Mouse (Mus musculus): ENCODE results near the gene Neurod2. TPM values are rescaled to one million over a fixed set of nuclear protein-coding genes. Genes with fewer than 3 reads are reported as not detected.

Gene Neurod2
- polyA plus RNA-seq, 1 experiment, result not detected

- TF ChIP-seq GATA1 (IDR thresholded peaks at IDR 0.05; ENCODE audit: low read length), result no peak
Observed at GRCm38 (mm10) chr11:98329960-98330744, 704 bp upstream of the Neurod2 start.

DNA sequence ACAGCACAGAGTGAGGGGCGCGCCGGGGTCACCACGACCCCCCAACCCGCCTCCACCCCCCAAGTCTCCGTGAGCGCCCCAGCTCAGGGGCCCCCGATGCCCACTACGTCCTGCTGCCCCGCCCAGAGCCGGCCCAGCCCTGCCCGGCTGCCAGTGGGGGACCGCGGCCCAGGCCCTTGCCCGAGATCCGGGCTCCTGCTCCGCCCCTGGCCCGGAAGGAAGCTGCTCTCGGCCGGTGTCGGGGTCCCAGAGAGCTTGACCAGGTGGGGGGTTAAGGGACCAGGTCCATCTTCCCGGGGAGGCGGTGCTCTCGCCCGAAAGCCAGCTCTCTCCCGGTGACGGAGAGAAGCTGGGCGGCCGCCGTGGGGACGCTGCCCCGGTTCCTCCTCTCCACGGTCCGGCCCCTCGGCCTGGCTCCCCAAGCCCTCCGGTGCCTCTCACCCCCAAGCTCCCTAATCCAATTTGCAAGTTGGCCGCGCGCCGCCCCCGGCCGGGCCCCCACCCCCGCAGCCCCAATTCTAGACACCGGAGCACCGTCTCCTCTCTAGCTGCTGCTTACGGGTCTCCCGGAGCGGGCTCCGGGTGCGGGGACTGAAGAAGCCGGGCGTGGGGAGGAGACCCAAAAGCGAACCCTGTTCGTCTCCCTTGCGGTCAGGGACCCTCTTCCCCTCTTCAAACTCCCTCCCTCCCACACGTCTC is 928 bp downstream of the Neurod2 start:
- no peak for TF ChIP-seq GATA1 (IDR thresholded peaks at IDR 0.05; ENCODE audit: low read length)

GRCm38 (mm10) chr11:98328031-98328370 is 1.4 kb downstream of the Neurod2 start:
- no peak for TF ChIP-seq GATA1 (IDR thresholded peaks at IDR 0.05; ENCODE audit: low read length)

DNA sequence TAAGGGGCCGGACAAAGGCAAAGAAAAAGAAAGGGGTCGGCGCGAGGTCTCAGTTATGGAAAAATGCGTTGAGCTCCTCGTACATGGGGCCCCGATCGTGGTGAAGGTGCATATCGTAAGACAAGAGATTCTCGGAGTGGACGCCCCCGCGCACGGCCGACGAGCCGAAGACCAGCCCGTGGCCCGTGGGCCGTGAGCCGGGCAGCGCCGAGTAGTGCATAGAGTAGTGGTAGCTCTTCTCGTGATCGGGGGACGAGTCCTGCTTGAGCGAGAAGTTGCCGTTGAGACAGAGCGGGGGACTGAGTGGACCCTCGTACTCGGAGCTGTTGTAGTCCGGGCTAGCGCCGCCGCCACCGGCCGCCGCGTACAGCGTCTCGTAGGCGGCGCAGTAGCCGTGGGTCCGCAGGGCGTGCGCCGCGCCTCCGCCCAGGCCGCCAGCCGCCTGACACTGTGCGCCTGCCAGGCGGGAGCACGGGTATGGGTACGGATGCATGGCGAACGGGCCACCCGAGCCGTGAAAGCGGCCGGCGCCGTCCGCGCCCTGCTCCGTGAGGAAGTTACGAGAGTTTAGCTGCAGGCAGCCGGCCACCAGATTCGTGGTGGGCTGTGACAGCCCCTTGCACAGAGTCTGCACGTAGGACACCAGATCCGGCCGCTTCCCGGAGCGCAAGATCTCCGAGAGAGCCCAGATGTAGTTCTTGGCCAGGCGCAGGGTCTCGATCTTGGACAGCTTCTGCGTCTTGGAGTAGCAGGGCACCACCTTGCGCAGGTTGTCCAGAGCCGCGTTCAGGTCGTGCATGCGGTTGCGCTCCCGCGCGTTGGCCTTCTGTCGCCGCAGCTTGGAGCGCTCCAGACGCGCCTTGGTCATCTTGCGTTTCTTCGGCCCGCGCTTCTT is 2.1 kb downstream of the Neurod2 start:
- TF ChIP-seq GATA1 (IDR thresholded peaks at IDR 0.05; ENCODE audit: low read length), result no peak

DNA sequence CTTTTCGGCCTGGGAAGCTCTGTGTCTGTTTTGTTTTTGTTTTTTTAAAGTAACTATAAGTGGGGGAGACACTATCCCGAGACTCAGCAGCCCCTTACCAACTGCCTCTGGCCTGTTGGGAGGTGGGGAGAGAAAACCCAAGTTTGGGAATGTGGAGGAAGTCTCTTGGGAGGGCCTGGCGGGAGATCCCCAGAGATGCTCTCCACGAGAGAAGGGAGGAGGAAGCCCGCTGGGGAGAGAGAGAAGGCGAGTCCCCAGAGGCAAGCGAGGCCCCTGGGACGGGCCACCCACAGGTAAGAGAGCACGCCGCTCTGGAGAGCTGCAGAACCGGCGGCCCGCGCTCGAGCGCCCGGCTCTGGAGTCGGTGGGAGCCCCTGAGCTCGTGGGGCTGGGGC is 2.7 kb downstream of the Neurod2 start:
- no peak for TF ChIP-seq GATA1 (IDR thresholded peaks at IDR 0.05; ENCODE audit: low read length)

DNA sequence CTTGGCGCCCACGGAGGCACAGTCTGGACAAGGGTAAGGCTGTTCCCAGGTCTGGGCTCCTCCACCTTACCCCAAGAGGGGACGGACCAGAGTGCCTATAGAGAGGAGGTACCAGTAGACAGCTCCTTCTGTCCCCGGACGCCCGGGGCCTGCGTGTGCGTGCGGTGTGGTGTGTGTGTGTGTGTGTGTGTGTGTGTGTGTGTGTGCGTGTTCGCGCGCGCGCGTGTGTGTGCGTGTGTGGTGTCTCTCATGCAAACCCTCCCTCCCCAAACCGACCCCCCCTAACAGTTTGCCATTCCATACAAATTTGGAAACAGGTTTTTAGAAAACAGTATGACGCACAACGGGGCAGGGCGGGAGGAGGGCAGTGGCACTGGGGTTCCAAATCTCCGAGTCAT is 3.6 kb downstream of the Neurod2 start:
- no peak for TF ChIP-seq GATA1 (IDR thresholded peaks at IDR 0.05; ENCODE audit: low read length)

DNA sequence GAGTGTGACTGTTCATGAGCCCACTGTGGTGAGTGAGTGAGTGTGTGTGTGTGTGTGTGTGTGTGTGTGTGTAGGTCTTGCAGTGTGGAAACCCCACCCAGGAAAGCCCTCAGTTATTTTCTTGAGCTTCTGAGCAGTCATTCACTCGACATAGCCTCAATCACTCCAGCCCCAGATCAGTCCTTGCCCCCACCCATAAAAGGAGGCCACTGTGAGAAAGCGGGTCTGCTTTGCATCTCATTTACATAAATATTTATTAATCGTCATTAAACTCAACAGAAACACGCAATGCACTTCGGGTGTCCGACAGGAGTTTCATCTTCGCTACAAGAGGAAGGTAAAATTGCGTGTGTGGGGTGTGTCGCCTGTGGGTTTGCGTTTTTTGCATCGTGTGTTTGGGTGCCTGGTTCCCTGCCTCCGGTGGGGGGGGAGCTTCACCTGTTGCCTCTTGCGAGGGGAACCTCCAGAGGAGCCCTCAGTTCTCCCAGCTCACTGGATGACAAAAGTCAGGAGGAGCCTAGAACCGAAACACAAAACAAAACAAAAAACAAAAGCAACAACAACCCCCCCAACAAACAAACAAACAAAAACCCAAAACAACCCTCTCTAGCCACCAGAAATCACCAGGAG is 4.1 kb downstream of the Neurod2 start:
- no peak for TF ChIP-seq GATA1 (IDR thresholded peaks at IDR 0.05; ENCODE audit: low read length)

DNA sequence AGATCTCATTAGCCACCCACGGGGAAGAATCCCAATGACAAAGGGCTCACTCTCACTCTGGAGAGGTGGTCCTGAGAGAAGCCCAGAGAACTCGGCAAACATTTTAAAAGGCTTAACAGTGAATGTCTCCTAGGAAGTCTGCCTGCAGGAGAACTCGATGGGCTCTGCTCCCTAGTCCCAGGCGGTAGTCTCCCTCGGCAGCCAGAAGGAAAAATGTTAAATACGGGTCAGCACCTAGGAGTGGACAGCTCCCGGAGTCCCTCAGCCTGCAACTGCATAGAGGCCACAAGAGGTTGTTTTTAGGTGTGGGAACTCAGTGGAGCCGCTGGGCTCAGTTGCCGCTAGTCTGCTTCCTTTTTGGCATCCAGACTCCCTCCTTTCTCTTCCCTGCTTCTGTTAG is 5.5 kb downstream of the Neurod2 start:
- no peak for TF ChIP-seq GATA1 (IDR thresholded peaks at IDR 0.05; ENCODE audit: low read length)

DNA sequence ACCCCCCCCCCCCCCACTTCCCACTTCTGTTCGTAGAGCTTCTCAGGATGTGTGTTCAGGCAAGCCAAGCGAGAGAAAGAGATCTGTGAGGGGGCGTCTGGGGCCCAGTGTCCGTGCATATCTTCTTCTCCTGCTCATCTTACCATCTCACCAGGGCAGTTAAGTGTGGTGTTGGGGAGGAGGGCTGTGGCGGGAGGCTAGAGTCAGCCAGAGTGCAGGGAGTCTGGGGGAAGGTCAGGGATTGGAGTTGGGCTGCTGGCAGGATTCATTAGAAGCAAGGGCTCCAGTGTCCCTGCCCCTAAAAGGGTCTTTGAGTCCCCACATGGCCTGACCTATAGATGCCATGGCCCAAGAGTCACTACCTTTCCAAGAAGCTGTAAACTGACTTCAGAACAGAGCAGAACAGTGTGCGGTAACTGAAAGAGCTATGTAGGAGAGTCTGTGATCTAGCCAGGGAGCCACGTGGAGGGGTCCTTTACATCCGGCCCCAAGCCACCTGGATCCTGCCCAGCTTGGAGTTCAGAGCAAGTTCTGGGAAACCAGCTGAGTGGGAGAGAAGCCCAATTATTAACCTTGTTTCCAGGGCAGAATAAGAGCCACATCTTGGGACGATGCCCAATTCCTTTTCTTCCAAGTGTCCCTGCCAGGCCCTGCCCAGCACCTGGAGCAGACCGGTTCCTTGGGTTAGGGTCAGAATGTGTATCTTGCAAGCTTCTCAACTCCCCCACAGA is 6.1 kb downstream of the Neurod2 start:
- no peak for TF ChIP-seq GATA1 (IDR thresholded peaks at IDR 0.05; ENCODE audit: low read length)

- no peak for TF ChIP-seq GATA1 (IDR thresholded peaks at IDR 0.05; ENCODE audit: low read length)
Observed at GRCm38 (mm10) chr11:98322159-98322558, 7.3 kb downstream of the Neurod2 start.

- no peak for TF ChIP-seq GATA1 (IDR thresholded peaks at IDR 0.05; ENCODE audit: low read length)
Observed at GRCm38 (mm10) chr11:98321677-98322003, 7.8 kb downstream of the Neurod2 start.

- no peak for TF ChIP-seq GATA1 (IDR thresholded peaks at IDR 0.05; ENCODE audit: low read length)
Observed at GRCm38 (mm10) chr11:98320806-98321676, 8.4 kb downstream of the Neurod2 start.

GRCm38 (mm10) chr11:98320381-98320780 is 9.1 kb downstream of the Neurod2 start:
- no peak for TF ChIP-seq GATA1 (IDR thresholded peaks at IDR 0.05; ENCODE audit: low read length)

- TF ChIP-seq GATA1 (IDR thresholded peaks at IDR 0.05; ENCODE audit: low read length), result no peak
Observed at GRCm38 (mm10) chr11:98319944-98320343, 9.5 kb downstream of the Neurod2 start.
